Mouse (Mus musculus) small intestine, adult 2 months (tissue): ENCODE measurements around the gene Ckap2.

ENCODE experiments used
- CTCF ChIP-seq: fragments of 200-500 bp; IDR thresholded peaks from 2 replicates; pipeline ENCODE4 v1.5.1; 2012; ENCODE audit warnings: low read depth, mild to moderate bottlenecking, control low read depth, inconsistent platforms, low read length, moderate library complexity, mixed read lengths; ENCODE audit not compliant: insufficient replicate concordance, insufficient read length; ENCODE audit errors: extremely low read depth
- POLR2A ChIP-seq: fragments of 200-500 bp; IDR thresholded peaks from 2 replicates; pipeline ENCODE4 v1.6.1; 2012; ENCODE audit warnings: low read depth, mild to moderate bottlenecking, control low read depth, inconsistent platforms, low read length, moderate library complexity

- TF ChIP-seq CTCF (no peak), POLR2A (no peak)
Observed at GRCm38 (mm10) chr8:22209012-22209411, 23.4 kb upstream of the Ckap2 start.
